Mouse (Mus musculus): ENCODE results near the gene Flot1. TPM values are rescaled to one million over a fixed set of nuclear protein-coding genes. Genes with fewer than 3 reads are reported as not detected.
A peak's percentile ranks its signal among the peaks of the same experiment; 100 is the strongest.

The Flot1 gene
- polyA plus RNA-seq, 1 experiment from 2014 or later = 55.8 TPM

GRCm38 (mm10) chr17:35803858-35804399 is 19.1 kb upstream of the Flot1 start:
- Histone ChIP-seq H3K27me3 (ENCODE audit: control insufficient read depth, insufficient read depth, low read length) (no peaks in the 10 kb centered on the region), H3K4me3 (replicated peaks; ENCODE audit: low read length) (no peak overlapping the region), H3K4me2 (ENCODE audit: low read depth, low read length) (no peak overlapping the region), H3K36me3 (ENCODE audit: control insufficient read depth, insufficient read depth, low read length) (no peaks in the 10 kb centered on the region), H3K9ac (ENCODE audit: low read length) (no peak overlapping the region), H3K4me1 (ENCODE audit: control insufficient read depth, insufficient read depth, low read length) (no peaks in the 10 kb centered on the region), H3K9me3 (replicated peaks; ENCODE audit: control insufficient read depth, low read length) (no peaks in the 10 kb centered on the region), H3K27ac (ENCODE audit: low read length) (no peak overlapping the region)
- no peak for ATAC-seq (ENCODE audit: insufficient read depth, low FRiP score)
- WGBS = 46% methylated on average over 4 of the region's 4 CpGs

- Histone ChIP-seq H3K4me1 (ENCODE audit: control insufficient read depth, insufficient read depth, low read length) (peaks cover 11% of the 10 kb centered on the region), H3K9me3 (replicated peaks; ENCODE audit: control insufficient read depth, low read length) (no peaks in the 10 kb centered on the region), H3K4me2 (ENCODE audit: low read depth, low read length) (no peak overlapping the region), H3K9ac (ENCODE audit: low read length) (no peak overlapping the region), H3K27ac (ENCODE audit: low read length) (peak overlapping the region; percentile 45; the same call in 1 of the 2 replicates), H3K27me3 (ENCODE audit: control insufficient read depth, insufficient read depth, low read length) (no peaks in the 10 kb centered on the region), H3K4me3 (replicated peaks; ENCODE audit: low read length) (no peak overlapping the region), H3K36me3 (ENCODE audit: control insufficient read depth, insufficient read depth, low read length) (no peaks in the 10 kb centered on the region)
- no peak for ATAC-seq (ENCODE audit: insufficient read depth, low FRiP score)
- WGBS = 55% methylated on average over 9 of the region's 9 CpGs
Measured at GRCm38 (mm10) chr17:35808073-35808472, 15.0 kb upstream of the Flot1 start.

GRCm38 (mm10) chr17:35809395-35809794 is 13.6 kb upstream of the Flot1 start:
- ATAC-seq (ENCODE audit: insufficient read depth, low FRiP score) = no peak
- no peak overlapping the region for H3K27ac ChIP-seq (ENCODE audit: low read length)
- WGBS = 82% methylated on average over 11 of the region's 11 CpGs
- H3K27me3 ChIP-seq (ENCODE audit: control insufficient read depth, insufficient read depth, low read length) = no peaks in the 10 kb centered on the region
- H3K4me1 ChIP-seq (ENCODE audit: control insufficient read depth, insufficient read depth, low read length) = peaks cover 21% of the 10 kb centered on the region
- H3K4me3 ChIP-seq (replicated peaks; ENCODE audit: low read length) = no peak overlapping the region
- H3K36me3 ChIP-seq (ENCODE audit: control insufficient read depth, insufficient read depth, low read length) = no peaks in the 10 kb centered on the region
- H3K9me3 ChIP-seq (replicated peaks; ENCODE audit: control insufficient read depth, low read length) = no peaks in the 10 kb centered on the region
- H3K4me2 ChIP-seq (ENCODE audit: low read depth, low read length) = no peak overlapping the region
- no peak overlapping the region for H3K9ac ChIP-seq (ENCODE audit: low read length)

DNA sequence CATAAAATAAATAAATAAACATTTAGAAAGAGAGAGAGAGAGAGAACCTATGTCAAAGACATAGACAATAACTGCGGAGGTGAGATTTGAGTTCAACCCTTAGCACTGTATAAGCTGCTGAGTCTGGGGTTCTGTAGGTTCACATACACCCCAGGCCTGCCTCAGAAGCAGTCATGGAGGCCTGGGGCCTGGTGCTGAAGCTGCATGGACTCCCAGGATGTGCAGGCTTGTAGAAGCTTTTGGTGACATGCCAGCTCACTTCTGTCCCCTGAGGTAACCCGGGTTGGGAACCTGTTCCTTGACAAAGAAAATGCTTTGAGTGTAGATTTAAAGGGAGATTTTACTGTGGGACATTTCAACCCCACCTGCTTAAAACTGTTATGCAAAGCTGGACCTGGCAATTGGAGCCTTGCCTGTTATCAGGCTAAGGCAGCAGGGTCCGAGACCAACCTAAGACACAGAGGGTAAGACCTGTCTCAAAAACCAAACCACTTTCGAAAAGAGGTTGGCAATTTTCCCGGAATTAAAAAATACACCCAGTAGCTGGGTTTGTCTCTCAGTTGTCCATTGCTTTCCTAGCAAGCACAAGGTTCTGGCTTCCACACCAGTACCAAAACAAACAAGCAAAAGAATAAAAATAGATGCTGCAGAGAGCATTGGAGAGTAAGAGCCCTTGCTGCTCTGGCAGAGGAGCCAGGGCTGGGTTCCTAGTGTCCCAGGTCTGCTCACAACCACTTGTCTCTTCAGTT is 12.0 kb upstream of the Flot1 start:
- H3K27ac ChIP-seq (ENCODE audit: low read length) = no peak overlapping the region
- no peak overlapping the region for H3K9ac ChIP-seq (ENCODE audit: low read length)
- no peak overlapping the region for H3K4me3 ChIP-seq (replicated peaks; ENCODE audit: low read length)
- no peaks in the 10 kb centered on the region for H3K27me3 ChIP-seq (ENCODE audit: control insufficient read depth, insufficient read depth, low read length)
- no peak for ATAC-seq (ENCODE audit: insufficient read depth, low FRiP score)
- H3K9me3 ChIP-seq (replicated peaks; ENCODE audit: control insufficient read depth, low read length) = no peaks in the 10 kb centered on the region
- H3K4me2 ChIP-seq (ENCODE audit: low read depth, low read length) = no peak overlapping the region
- no peaks in the 10 kb centered on the region for H3K36me3 ChIP-seq (ENCODE audit: control insufficient read depth, insufficient read depth, low read length)
- WGBS = 63% methylated on average over 5 of the region's 5 CpGs
- peaks cover 35% of the 10 kb centered on the region for H3K4me1 ChIP-seq (ENCODE audit: control insufficient read depth, insufficient read depth, low read length)

GRCm38 (mm10) chr17:35812307-35812706 is 10.7 kb upstream of the Flot1 start:
- Histone ChIP-seq H3K27ac (ENCODE audit: low read length) (peak overlapping the region; percentile 86), H3K9ac (ENCODE audit: low read length) (0 out of 2 replicates have a peak overlapping the region, but pooled peaks have one; percentile 14), H3K27me3 (ENCODE audit: control insufficient read depth, insufficient read depth, low read length) (no peaks in the 10 kb centered on the region), H3K4me3 (replicated peaks; ENCODE audit: low read length) (no peak overlapping the region), H3K9me3 (replicated peaks; ENCODE audit: control insufficient read depth, low read length) (no peaks in the 10 kb centered on the region), H3K4me1 (ENCODE audit: control insufficient read depth, insufficient read depth, low read length) (peaks cover 41% of the 10 kb centered on the region), H3K36me3 (ENCODE audit: control insufficient read depth, insufficient read depth, low read length) (no peaks in the 10 kb centered on the region), H3K4me2 (ENCODE audit: low read depth, low read length) (no peak overlapping the region)
- 81% methylated on average over 5 of the region's 5 CpGs for WGBS
- no peak for ATAC-seq (ENCODE audit: insufficient read depth, low FRiP score)

- 56% methylated on average over 6 of the region's 6 CpGs for WGBS
- peak overlapping the region; percentile 86 for H3K27ac ChIP-seq (ENCODE audit: low read length)
- H3K9ac ChIP-seq (ENCODE audit: low read length) = 0 out of 2 replicates have a peak overlapping the region, but pooled peaks have one; percentile 14
- H3K4me1 ChIP-seq (ENCODE audit: control insufficient read depth, insufficient read depth, low read length) = peaks cover 41% of the 10 kb centered on the region
- no peaks in the 10 kb centered on the region for H3K9me3 ChIP-seq (replicated peaks; ENCODE audit: control insufficient read depth, low read length)
- no peaks in the 10 kb centered on the region for H3K36me3 ChIP-seq (ENCODE audit: control insufficient read depth, insufficient read depth, low read length)
- H3K4me3 ChIP-seq (replicated peaks; ENCODE audit: low read length) = no peak overlapping the region
- no peak overlapping the region for H3K4me2 ChIP-seq (ENCODE audit: low read depth, low read length)
- ATAC-seq (ENCODE audit: insufficient read depth, low FRiP score) = peak; percentile 26; the same call in 1 of the 2 replicates
- no peaks in the 10 kb centered on the region for H3K27me3 ChIP-seq (ENCODE audit: control insufficient read depth, insufficient read depth, low read length)
Measured at GRCm38 (mm10) chr17:35812736-35813135, 10.3 kb upstream of the Flot1 start.

GRCm38 (mm10) chr17:35813245-35813647 is 9.8 kb upstream of the Flot1 start:
- H3K4me1 ChIP-seq (ENCODE audit: control insufficient read depth, insufficient read depth, low read length) = peaks cover 41% of the 10 kb centered on the region
- no peaks in the 10 kb centered on the region for H3K27me3 ChIP-seq (ENCODE audit: control insufficient read depth, insufficient read depth, low read length)
- H3K9ac ChIP-seq (ENCODE audit: low read length) = peak overlapping the region; percentile 20; the same call in 1 of the 2 replicates
- H3K4me3 ChIP-seq (replicated peaks; ENCODE audit: low read length) = no peak overlapping the region
- no peaks in the 10 kb centered on the region for H3K9me3 ChIP-seq (replicated peaks; ENCODE audit: control insufficient read depth, low read length)
- H3K27ac ChIP-seq (ENCODE audit: low read length) = peak overlapping the region; percentile 86
- H3K36me3 ChIP-seq (ENCODE audit: control insufficient read depth, insufficient read depth, low read length) = no peaks in the 10 kb centered on the region
- WGBS = 20% methylated on average over 7 of the region's 7 CpGs
- peak; percentile 76 for ATAC-seq (ENCODE audit: insufficient read depth, low FRiP score)
- no peak overlapping the region for H3K4me2 ChIP-seq (ENCODE audit: low read depth, low read length)

GRCm38 (mm10) chr17:35813653-35814052 is 9.4 kb upstream of the Flot1 start:
- Histone ChIP-seq H3K9ac (ENCODE audit: low read length) (peak overlapping the region; percentile 20; the same call in 1 of the 2 replicates), H3K36me3 (ENCODE audit: control insufficient read depth, insufficient read depth, low read length) (no peaks in the 10 kb centered on the region), H3K4me3 (replicated peaks; ENCODE audit: low read length) (no peak overlapping the region), H3K4me1 (ENCODE audit: control insufficient read depth, insufficient read depth, low read length) (peaks cover 41% of the 10 kb centered on the region), H3K9me3 (replicated peaks; ENCODE audit: control insufficient read depth, low read length) (no peaks in the 10 kb centered on the region), H3K4me2 (ENCODE audit: low read depth, low read length) (no peak overlapping the region), H3K27me3 (ENCODE audit: control insufficient read depth, insufficient read depth, low read length) (no peaks in the 10 kb centered on the region), H3K27ac (ENCODE audit: low read length) (peak overlapping the region; percentile 86)
- peak; percentile 39; the same call in 1 of the 2 replicates for ATAC-seq (ENCODE audit: insufficient read depth, low FRiP score)
- 61% methylated on average over 7 of the region's 7 CpGs for WGBS

- no peaks in the 10 kb centered on the region for H3K9me3 ChIP-seq (replicated peaks; ENCODE audit: control insufficient read depth, low read length)
- no peak overlapping the region for H3K4me3 ChIP-seq (replicated peaks; ENCODE audit: low read length)
- H3K4me1 ChIP-seq (ENCODE audit: control insufficient read depth, insufficient read depth, low read length) = peaks cover 41% of the 10 kb centered on the region
- no peaks in the 10 kb centered on the region for H3K27me3 ChIP-seq (ENCODE audit: control insufficient read depth, insufficient read depth, low read length)
- peak overlapping the region; percentile 4; the same call in 1 of the 2 replicates for H3K9ac ChIP-seq (ENCODE audit: low read length)
- ATAC-seq (ENCODE audit: insufficient read depth, low FRiP score) = no peak
- 22% methylated on average over 6 of the region's 6 CpGs for WGBS
- H3K27ac ChIP-seq (ENCODE audit: low read length) = peak overlapping the region; percentile 84
- no peak overlapping the region for H3K4me2 ChIP-seq (ENCODE audit: low read depth, low read length)
- H3K36me3 ChIP-seq (ENCODE audit: control insufficient read depth, insufficient read depth, low read length) = no peaks in the 10 kb centered on the region
Measured at GRCm38 (mm10) chr17:35814678-35815077, 8.4 kb upstream of the Flot1 start.
